In genomic region chr9:89872137-89872536, GRCm38 (mm10) we compare ENCODE assay signal across 7 mouse cellular contexts.
DNase-seq lines count a peak whose midpoint lies in the region.

No protein-coding gene starts in this region.

- DNase-seq in layer of hippocampus, adult 9-11 months: peak; percentile 52
- no peak for DNase-seq in layer of hippocampus, adult 9-10 months (ENCODE audit: low spot score)
- DNase-seq in B cell, adult 2 months: peak; percentile 55 to 60
- peak; percentile 3 for DNase-seq in c-Kit-positive CD71-positive TER-119-positive erythroid progenitor cells, embryonic 14.5 days (ENCODE audit: low spot score)
- DNase-seq in monocyte, adult 2 months (ENCODE audit: low read depth in 1 of 2, low spot score in 2 of 2): peak; percentile 75 to 79
- no peak for DNase-seq in ovary, postnatal 36 days (ENCODE audit: low spot score)
- no peak for DNase-seq in yolk sac, embryonic 10.5 days (ENCODE audit: low spot score)

Comparison
In these comparisons a context has a peak if more than half of its experiments do, and no peak if none do; other contexts are left out.
1. DNase-seq: peak in layer of hippocampus, adult 9-11 months (single experiment), B cell, adult 2 months (2 of 2), c-Kit-positive CD71-positive TER-119-positive erythroid progenitor cells, embryonic 14.5 days (single experiment) and monocyte, adult 2 months (2 of 2); none in layer of hippocampus, adult 9-10 months (single experiment), ovary, postnatal 36 days (single experiment) and yolk sac, embryonic 10.5 days (single experiment).